Comparison of ENCODE assay signal across 8 mouse cellular contexts in genomic region chr17:26452371-26452972, GRCm38 (mm10). TPM values are rescaled to one million over a fixed set of nuclear protein-coding genes. Genes with fewer than 3 reads are reported as not detected.
DNase-seq lines count a peak whose midpoint lies in the region; ATAC-seq and TF ChIP-seq lines count a peak whose summit lies in the region.
"Had no signal": no experiment of that assay in that cellular context is flagged by ENCODE, and none has a peak within 500 bp of the region (broad histone marks: within the 10 kb centered on the region; RNA-seq: fewer than 3 reads in every experiment).

No protein-coding gene starts in this region.

- H3K79me2 ChIP-seq in CH12.LX (replicated peaks; ENCODE audit: control insufficient read depth, extremely low read depth, insufficient read depth, poor library complexity, severe bottlenecking): no peaks in the 10 kb centered on the region

- peak; percentile 79 for TF ChIP-seq RAD21 in CH12.LX (IDR thresholded peaks at IDR 0.05; ENCODE audit: low read depth, low read length)

- H3K4me3 ChIP-seq in CH12.LX (replicated peaks in 1 of 3; ENCODE audit: low read depth in 2 of 3, low read length in 2 of 3, poor library complexity in 1 of 3): no peak overlapping the region
- H3K4me3 ChIP-seq in cerebellum, adult 2 months (replicated peaks; ENCODE audit: insufficient read depth, low read depth, low read length): no peak overlapping the region
- H3K4me3 ChIP-seq in kidney, adult 2 months (ENCODE audit: insufficient read depth, low read depth, low read length): no peak overlapping the region
- H3K4me3 ChIP-seq in limb, embryonic 13.5 days: no peak overlapping the region

- H3K9ac ChIP-seq in CH12.LX (ENCODE audit: insufficient read depth, low read depth): no peak overlapping the region
- H3K9ac ChIP-seq in limb, embryonic 13.5 days: no peak overlapping the region

- H3K4me1 ChIP-seq in CH12.LX (ENCODE audit: control insufficient read depth in 1 of 2, insufficient read depth in 2 of 2): peaks cover 3 to 7% of the 10 kb centered on the region in 2 experiments; a peak in 3 of 4 replicates
- H3K4me1 ChIP-seq in cerebellum, adult 2 months (ENCODE audit: control insufficient read depth, insufficient read depth, low read length): no peaks in the 10 kb centered on the region
- H3K4me1 ChIP-seq in kidney, adult 2 months (ENCODE audit: control insufficient read depth, insufficient read depth, low read length): peaks cover 6% of the 10 kb centered on the region
- peaks cover 8% of the 10 kb centered on the region for H3K4me1 ChIP-seq in limb, embryonic 13.5 days

- DNase-seq in 416B (ENCODE audit: low read depth): peak; percentile 58
- DNase-seq in CH12.LX (ENCODE audit: extremely low read depth): peak; percentile 52
- peak; percentile 46 to 57 for DNase-seq in cerebellum, adult 2 months
- DNase-seq in gastrocnemius, postnatal 10 days: peak; percentile 78
- peak; percentile 81 for DNase-seq in kidney, adult 2 months
- peak; percentile 82 to 83 for DNase-seq in right cerebral cortex, postnatal 10 days (ENCODE audit: low spot score in 2 of 2)

- peak; percentile 42 to 82; a peak in 3 of 4 replicates for TF ChIP-seq CTCF in CH12.LX (conservative IDR thresholded peaks at IDR 0.05 in 1 of 2, IDR thresholded peaks at IDR 0.05 in 1 of 2; ENCODE audit: low read depth in 2 of 2, low read length in 2 of 2)
- peak; percentile 56 for TF ChIP-seq CTCF in cerebellum, adult 2 months (IDR thresholded peaks at IDR 0.05; ENCODE audit: borderline replicate concordance, insufficient read depth, low read depth, low read length)
- peak; percentile 64 for TF ChIP-seq CTCF in kidney, adult 2 months (conservative IDR thresholded peaks at IDR 0.05; ENCODE audit: insufficient read depth, insufficient read length, low read depth, low read length)

- in situ Hi-C loops in CH12.LX (cut with MboI; ENCODE audit: low pct_ligation_motif_present, low pct_unique_long_range_greater_than_20kb, low sequenced_read_pairs): loop anchor here (10.0 kb wide), 1 partner anchor 138 kb away; no protein-coding TSS in a partner anchor

- no peak for TF ChIP-seq POLR2A in CH12.LX (IDR thresholded peaks at IDR 0.05; ENCODE audit: low read depth, low read length)
- no peak for TF ChIP-seq POLR2A in cerebellum, adult 2 months (IDR thresholded peaks at IDR 0.05; ENCODE audit: borderline replicate concordance, insufficient read depth, low read length)
- no peak for TF ChIP-seq POLR2A in kidney, adult 2 months (IDR thresholded peaks at IDR 0.05; ENCODE audit: low read depth, low read length)

- no peak for ATAC-seq in limb, embryonic 13.5 days (ENCODE audit: low FRiP score, low read depth)

- no peaks in the 10 kb centered on the region for H3K36me3 ChIP-seq in CH12.LX (replicated peaks in 1 of 2; ENCODE audit: control insufficient read depth in 1 of 2, insufficient read depth in 1 of 2, low read length in 1 of 2)
- no peaks in the 10 kb centered on the region for H3K36me3 ChIP-seq in kidney, adult 2 months (ENCODE audit: control insufficient read depth, insufficient read depth, low read length)
- H3K36me3 ChIP-seq in limb, embryonic 13.5 days: no peaks in the 10 kb centered on the region

- WGBS in cerebellum, adult 2 months: 47% methylated on average over 5 of the region's 5 CpGs
- 47% methylated on average over 5 of the region's 5 CpGs for WGBS in kidney, adult 2 months
- 58% methylated on average over 5 of the region's 5 CpGs for WGBS in limb, embryonic 13.5 days

- dilution Hi-C loops in CH12.LX (cut with MboI; ENCODE audit: extremely low pct_ligation_motif_present, extremely low pct_unique_long_range_greater_than_20kb, low sequenced_read_pairs): no loop called here

- no peaks in the 10 kb centered on the region for H3K9me3 ChIP-seq in CH12.LX (replicated peaks; ENCODE audit: low read length)
- no peaks in the 10 kb centered on the region for H3K9me3 ChIP-seq in limb, embryonic 13.5 days

- H3K27ac ChIP-seq in CH12.LX (ENCODE audit: insufficient read depth, low read depth): no peak overlapping the region
- H3K27ac ChIP-seq in cerebellum, adult 2 months (ENCODE audit: insufficient read depth, low read length): no peak overlapping the region
- peak overlapping the region; percentile 66 for H3K27ac ChIP-seq in kidney, adult 2 months (ENCODE audit: insufficient read depth, low read depth, low read length)
- H3K27ac ChIP-seq in limb, embryonic 13.5 days: peak overlapping the region; percentile 22; the same call in 1 of the 2 replicates
- H3K27ac ChIP-seq: macrophage had no signal

- H3K27me3 ChIP-seq in CH12.LX (replicated peaks): peaks cover 59% of the 10 kb centered on the region
- H3K27me3 ChIP-seq in cerebellum, adult 2 months (ENCODE audit: control insufficient read depth, insufficient read depth, low read length): no peaks in the 10 kb centered on the region
- H3K27me3 ChIP-seq in kidney, adult 2 months (replicated peaks; ENCODE audit: control insufficient read depth, insufficient read depth, low read length): no peaks in the 10 kb centered on the region
- no peaks in the 10 kb centered on the region for H3K27me3 ChIP-seq in limb, embryonic 13.5 days

- H3K4me2 ChIP-seq in CH12.LX (ENCODE audit: insufficient read depth, low read depth, poor library complexity, severe bottlenecking): no peak overlapping the region
- no peak overlapping the region for H3K4me2 ChIP-seq in limb, embryonic 13.5 days (replicated peaks)

- TF ChIP-seq EP300 in CH12.LX (IDR thresholded peaks at IDR 0.05; ENCODE audit: low read length): no peak

TF ChIP-seq in CH12.LX, 34 proteins besides CTCF, POLR2A, EP300 and RAD21:
- no peak for TF ChIP-seq BHLHE40 (IDR thresholded peaks at IDR 0.05; ENCODE audit: low read depth, low read length)
- TF ChIP-seq SMC3 (IDR thresholded peaks at IDR 0.05; ENCODE audit: low read depth, low read length): peak; percentile 61

RNA-seq across cellular contexts. Expression of gene Neurl1b, which starts 37.8 kb away (rescaled TPM):
- total RNA-seq in CH12.LX (2012; rRNA removed) (0.17 and 0.25 TPM in 2 replicates), CH12.LX (2014; rRNA removed) (not detected in 2 replicates)
- polyA plus RNA-seq in CH12.LX (2012; ENCODE audit: insufficient read length, low read depth): not detected in 2 replicates
- polyA plus RNA-seq in cerebellum, adult 2 months (2012; rRNA removed): 0.84 and 1.1 TPM in 2 replicates
- 10 to 100 TPM; 11.6 to 12.7 TPM for total RNA-seq in gastrocnemius, postnatal 10 days (2021)
- 22.0 and 28.7 TPM in 2 replicates for polyA plus RNA-seq in kidney, adult 2 months (2012; rRNA removed)
- 0.51 and 0.65 TPM in 2 replicates for polyA plus RNA-seq in limb, embryonic 13.5 days (2015; fragmentation: Nextera tagmentation; extraction: Ambion mirVana)

Comparison
In these comparisons a context has a peak if more than half of its experiments do, and no peak if none do; other contexts are left out.
1. H3K27ac ChIP-seq: peak in kidney, adult 2 months (single experiment) and limb, embryonic 13.5 days (single experiment); none in CH12.LX (single experiment) and cerebellum, adult 2 months (single experiment).
2. RNA of gene Neurl1b, which starts 37.8 kb away (polyA plus RNA-seq): 22.0 to 28.7 TPM in kidney, adult 2 months; 0.84 to 1.1 TPM in cerebellum, adult 2 months, 0.51 to 0.65 TPM in limb, embryonic 13.5 days and not detected in CH12.LX; every median in the first group is over 10 times any median in the second.
3. Peak in every context shown above with its lines, with median percentiles within 50 percentile points of each other: DNase-seq and CTCF ChIP-seq.